Mouse (Mus musculus): ENCODE data around the gene Plppr3. TPM values are rescaled to one million over a fixed set of nuclear protein-coding genes. Genes with fewer than 3 reads are reported as not detected.
"Not testable (repeated sequence)": the region's sequence is repeated elsewhere in the genome, so short reads cannot be mapped to it uniquely, and the experiment has no call there.

Plppr3 gene
- polyA plus RNA-seq, 1 experiment: 3.6 TPM

GRCm38 (mm10) chr10:79897316-79898245, 23.1 kb upstream of the Plppr3 start:
- WGBS: 62% methylated on average over 20 of the region's 20 CpGs
- H3K36me3 ChIP-seq (ENCODE audit: control insufficient read depth, insufficient read depth, low read length): peaks cover 15% of the 10 kb centered on the region
- TF ChIP-seq POLR2A (IDR thresholded peaks at IDR 0.05; ENCODE audit: low read depth, low read length): no peak
- H3K4me1 ChIP-seq (ENCODE audit: control insufficient read depth, insufficient read depth, insufficient read length): peaks cover 11% of the 10 kb centered on the region; the same call in 1 of the 2 replicates
- H3K27ac ChIP-seq (ENCODE audit: insufficient read depth, low read length): no peak overlapping the region
- no peak for DNase-seq (ENCODE audit: low read depth in 1 of 2, low spot score in 2 of 2)
- no peak overlapping the region for H3K4me3 ChIP-seq (ENCODE audit: extremely low read depth, insufficient read depth, insufficient read length)
- H3K27me3 ChIP-seq (ENCODE audit: control insufficient read depth, insufficient read depth, low read length): no peaks in the 10 kb centered on the region

GRCm38 (mm10) chr10:79896814-79897213, 22.4 kb upstream of the Plppr3 start:
- no peaks in the 10 kb centered on the region for H3K27me3 ChIP-seq (ENCODE audit: control insufficient read depth, insufficient read depth, low read length)
- TF ChIP-seq CTCF (IDR thresholded peaks at IDR 0.05; ENCODE audit: extremely low read depth, insufficient read depth, insufficient read length, insufficient replicate concordance) (no peak), POLR2A (IDR thresholded peaks at IDR 0.05; ENCODE audit: low read depth, low read length) (no peak)
- no peak overlapping the region for H3K27ac ChIP-seq (ENCODE audit: insufficient read depth, low read length)
- DNase-seq (ENCODE audit: low read depth in 1 of 2, low spot score in 2 of 2): no peak
- peaks cover 15% of the 10 kb centered on the region for H3K36me3 ChIP-seq (ENCODE audit: control insufficient read depth, insufficient read depth, low read length)
- no peak overlapping the region for H3K4me3 ChIP-seq (ENCODE audit: extremely low read depth, insufficient read depth, insufficient read length)
- WGBS: 83% methylated on average over 13 of the region's 13 CpGs
- H3K4me1 ChIP-seq (ENCODE audit: control insufficient read depth, insufficient read depth, insufficient read length): peaks cover 11% of the 10 kb centered on the region; the same call in 1 of the 2 replicates

DNA sequence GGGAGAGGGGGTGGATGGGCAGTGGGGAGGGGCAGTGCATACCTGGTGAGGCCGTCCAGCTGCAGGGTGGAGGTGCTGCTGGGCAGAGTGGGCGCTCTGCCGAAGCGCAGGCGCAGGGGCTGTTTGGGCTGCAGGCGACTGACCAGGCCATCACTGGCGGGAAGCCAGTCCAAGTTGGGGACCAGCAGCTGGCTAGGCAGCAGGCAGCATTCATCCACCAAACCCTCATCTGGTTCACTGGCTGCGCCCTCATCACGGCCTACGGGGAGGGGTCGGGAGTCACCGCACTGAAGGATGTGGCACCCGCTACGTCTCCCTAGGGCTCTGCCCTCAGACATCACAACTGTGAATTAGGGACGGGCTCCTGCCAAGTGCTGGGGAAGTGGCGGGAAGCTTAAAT, 21.9 kb upstream of the Plppr3 start:
- 88% methylated on average over 16 of the region's 16 CpGs for WGBS
- Histone ChIP-seq H3K27me3 (ENCODE audit: control insufficient read depth, insufficient read depth, low read length) (no peaks in the 10 kb centered on the region), H3K27ac (ENCODE audit: insufficient read depth, low read length) (no peak overlapping the region), H3K4me3 (ENCODE audit: extremely low read depth, insufficient read depth, insufficient read length) (no peak overlapping the region), H3K36me3 (ENCODE audit: control insufficient read depth, insufficient read depth, low read length) (peaks cover 15% of the 10 kb centered on the region), H3K4me1 (ENCODE audit: control insufficient read depth, insufficient read depth, insufficient read length) (peaks cover 11% of the 10 kb centered on the region; the same call in 1 of the 2 replicates)
- no peak for TF ChIP-seq CTCF (IDR thresholded peaks at IDR 0.05; ENCODE audit: extremely low read depth, insufficient read depth, insufficient read length, insufficient replicate concordance)
- TF ChIP-seq POLR2A (IDR thresholded peaks at IDR 0.05; ENCODE audit: low read depth, low read length): no peak
- DNase-seq (ENCODE audit: low read depth in 1 of 2, low spot score in 2 of 2): no peak

DNA sequence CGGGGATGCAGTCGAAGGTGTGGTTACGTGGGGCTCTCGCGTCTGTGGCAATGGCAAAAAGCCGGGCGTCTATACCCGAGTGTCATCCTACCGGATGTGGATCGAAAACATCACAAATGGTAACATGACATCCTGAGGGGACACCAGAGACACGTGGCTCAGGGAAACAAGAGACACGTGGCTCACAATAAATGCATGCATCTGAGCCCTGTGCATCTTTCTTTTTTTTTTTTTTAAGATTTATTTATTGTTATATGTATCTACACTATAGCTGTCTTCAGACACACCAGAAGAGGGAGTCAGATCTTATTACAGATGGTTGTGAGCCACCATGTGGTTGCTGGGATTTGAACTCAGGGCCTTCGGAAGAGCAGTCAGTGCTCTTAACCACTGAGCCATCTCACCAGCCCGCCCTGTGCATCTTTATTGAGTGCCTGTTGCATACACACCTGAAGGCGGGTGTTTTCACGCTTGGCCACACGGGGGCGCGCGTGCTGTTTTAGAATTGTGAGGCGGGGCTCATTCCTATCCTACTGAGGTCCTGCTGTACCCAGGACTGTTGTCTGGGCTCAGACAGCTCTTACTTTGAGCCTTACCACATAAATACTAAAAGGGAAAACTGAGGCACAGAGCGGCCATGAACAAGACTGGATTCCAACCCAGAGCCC, 18.2 kb upstream of the Plppr3 start:
- peak; percentile 86 for TF ChIP-seq CTCF (IDR thresholded peaks at IDR 0.05; ENCODE audit: extremely low read depth, insufficient read depth, insufficient read length, insufficient replicate concordance)
- H3K36me3 ChIP-seq (ENCODE audit: control insufficient read depth, insufficient read depth, low read length): peaks cover 12% of the 10 kb centered on the region
- WGBS: 48% methylated on average over 22 of the region's 22 CpGs
- H3K4me3 ChIP-seq (ENCODE audit: extremely low read depth, insufficient read depth, insufficient read length); H3K4me1 ChIP-seq (ENCODE audit: control insufficient read depth, insufficient read depth, insufficient read length); H3K27ac ChIP-seq (ENCODE audit: insufficient read depth, low read length); H3K27me3 ChIP-seq (ENCODE audit: control insufficient read depth, insufficient read depth, low read length): not testable (repeated sequence)
- peak; percentile 47 to 76 for DNase-seq (ENCODE audit: low read depth in 1 of 2, low spot score in 2 of 2)

GRCm38 (mm10) chr10:79890670-79891069, 16.2 kb upstream of the Plppr3 start, which contains the start of gene Cfd:
Gene Cfd, plus strand, starts transcription at chr10:79890853.
- TF ChIP-seq CTCF (IDR thresholded peaks at IDR 0.05; ENCODE audit: extremely low read depth, insufficient read depth, insufficient read length, insufficient replicate concordance) (no peak), POLR2A (IDR thresholded peaks at IDR 0.05; ENCODE audit: low read depth, low read length) (no peak)
- 75% methylated on average over 5 of the region's 5 CpGs for WGBS
- no peak within 1 kb of the TSS for H3K4me3 ChIP-seq (ENCODE audit: extremely low read depth, insufficient read depth, insufficient read length)
- no peak within 1 kb of the TSS; the same call in 1 of the 2 replicates for H3K27ac ChIP-seq (ENCODE audit: insufficient read depth, low read length)
- DNase-seq (ENCODE audit: low read depth in 1 of 2, low spot score in 2 of 2): no peak
- H3K27me3 ChIP-seq (ENCODE audit: control insufficient read depth, insufficient read depth, low read length): no peaks in the 10 kb centered on the region
- no peaks in the 10 kb centered on the region for H3K4me1 ChIP-seq (ENCODE audit: control insufficient read depth, insufficient read depth, insufficient read length)
- H3K36me3 ChIP-seq (ENCODE audit: control insufficient read depth, insufficient read depth, low read length): peaks cover 3% of the 10 kb centered on the region; the same call in 1 of the 2 replicates

DNA sequence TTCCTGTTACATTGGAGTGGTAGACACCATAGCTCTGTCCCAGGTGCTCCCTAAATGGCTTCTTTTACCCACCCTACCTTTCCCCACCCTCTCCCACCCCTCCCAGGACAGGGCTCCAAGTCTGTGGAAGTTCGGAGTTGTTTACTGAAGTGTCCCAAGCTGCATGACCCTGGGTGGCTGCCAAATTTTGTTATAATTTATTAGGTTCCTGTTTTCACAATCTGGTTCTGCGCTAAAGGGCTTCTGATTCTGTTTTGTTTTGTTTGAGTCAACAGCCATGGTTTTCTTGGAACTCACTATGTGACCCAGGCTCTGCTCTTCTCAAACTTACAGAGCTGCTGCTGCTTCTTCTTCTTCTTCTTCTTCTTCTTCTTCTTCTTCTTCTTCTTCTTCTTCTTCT, 15.0 kb upstream of the Plppr3 start:
- Histone ChIP-seq H3K27ac (ENCODE audit: insufficient read depth, low read length) (no peak overlapping the region), H3K4me1 (ENCODE audit: control insufficient read depth, insufficient read depth, insufficient read length) (no peaks in the 10 kb centered on the region), H3K27me3 (ENCODE audit: control insufficient read depth, insufficient read depth, low read length) (no peaks in the 10 kb centered on the region), H3K4me3 (ENCODE audit: extremely low read depth, insufficient read depth, insufficient read length) (no peak overlapping the region), H3K36me3 (ENCODE audit: control insufficient read depth, insufficient read depth, low read length) (no peaks in the 10 kb centered on the region)
- no peak for TF ChIP-seq POLR2A (IDR thresholded peaks at IDR 0.05; ENCODE audit: low read depth, low read length)
- no peak for TF ChIP-seq CTCF (IDR thresholded peaks at IDR 0.05; ENCODE audit: extremely low read depth, insufficient read depth, insufficient read length, insufficient replicate concordance)
- 17% methylated on average over 2 of the region's 2 CpGs for WGBS
- no peak for DNase-seq (ENCODE audit: low read depth in 1 of 2, low spot score in 2 of 2)

All from spleen, adult 2 months (tissue).